7 mouse cellular contexts compared by ENCODE assay signal in the genomic region with DNA sequence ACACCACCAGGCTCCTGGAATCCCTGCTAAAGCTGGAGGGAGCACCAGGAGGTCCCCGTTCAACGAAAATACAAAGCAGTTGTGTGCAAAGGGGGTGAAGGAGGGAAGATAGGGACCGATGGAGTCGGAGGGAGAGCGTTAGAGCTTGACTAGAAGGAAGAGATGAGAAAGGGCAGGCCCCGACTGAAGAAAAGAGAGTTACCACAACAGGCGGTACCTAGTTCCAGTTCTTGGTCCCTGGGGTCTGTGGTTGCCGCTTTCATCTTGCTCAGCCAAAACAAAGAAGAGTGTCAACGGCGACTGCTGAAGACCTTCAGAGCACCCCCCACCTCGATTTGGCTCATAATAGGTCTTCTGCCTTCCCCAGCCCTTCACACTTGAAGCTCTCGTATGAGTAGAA. TPM values are rescaled to one million over a fixed set of nuclear protein-coding genes. Genes with fewer than 3 reads are reported as not detected.
A peak's percentile ranks its signal among the peaks of the same experiment; 100 is the strongest.
DNase-seq lines count a peak whose midpoint lies in the region; ATAC-seq and TF ChIP-seq lines count a peak whose summit lies in the region.

No protein-coding gene starts in this region.

- 6% methylated on average over 12 of the region's 12 CpGs for WGBS in neural tube, embryonic 11.5 days
- WGBS in limb, embryonic 11.5 days: 4% methylated on average over 12 of the region's 12 CpGs

- peak overlapping the region; percentile 90 for H3K9ac ChIP-seq in neural tube, embryonic 11.5 days (ENCODE audit: low read length)
- H3K9ac ChIP-seq in limb, embryonic 11.5 days (ENCODE audit: low read length): peak overlapping the region; percentile 92

- peak overlapping the region; percentile 70 for H3K4me2 ChIP-seq in neural tube, embryonic 11.5 days (ENCODE audit: low read depth)
- H3K4me2 ChIP-seq in limb, embryonic 11.5 days (ENCODE audit: low read depth, severe bottlenecking): peak overlapping the region; percentile 85

- no peaks in the 10 kb centered on the region for H3K27me3 ChIP-seq in neural tube, embryonic 11.5 days (ENCODE audit: control insufficient read depth, insufficient read depth, low read length)
- H3K27me3 ChIP-seq in limb, embryonic 11.5 days (ENCODE audit: control insufficient read depth, insufficient read depth, low read length): no peaks in the 10 kb centered on the region

- H3K9me3 ChIP-seq in neural tube, embryonic 11.5 days (ENCODE audit: control insufficient read depth, low read length): no peaks in the 10 kb centered on the region
- no peaks in the 10 kb centered on the region for H3K9me3 ChIP-seq in limb, embryonic 11.5 days (ENCODE audit: control insufficient read depth, low read length)

- ATAC-seq in neural tube, embryonic 11.5 days (ENCODE audit: insufficient read depth, low FRiP score, low TSS enrichment): no peak
- ATAC-seq in limb, embryonic 11.5 days (ENCODE audit: insufficient number of reproducible peaks, low FRiP score, low TSS enrichment, low read depth): no peak
- peak; percentile 28; the same call in 1 of the 2 replicates for ATAC-seq in neutrophil, adult 5-6 weeks (ENCODE audit: extremely low read depth, insufficient number of reproducible peaks, low FRiP score, poor library complexity, severe bottlenecking)

- H3K4me1 ChIP-seq in neural tube, embryonic 11.5 days (ENCODE audit: control insufficient read depth, insufficient read depth, low read length): peaks cover 2% of the 10 kb centered on the region; the same call in 1 of the 2 replicates
- H3K4me1 ChIP-seq in embryonic fibroblast, embryonic 13.5 days (ENCODE audit: control insufficient read depth, insufficient read depth, low read length): 0 out of 2 replicates have a peak, but pooled peaks cover 5% of the 10 kb centered on the region
- no peaks in the 10 kb centered on the region; the same call in 1 of the 2 replicates for H3K4me1 ChIP-seq in limb, embryonic 11.5 days (ENCODE audit: control insufficient read depth, insufficient read depth, low read length)

- no peak for TF ChIP-seq CTCF in embryonic fibroblast, embryonic 13.5 days (IDR thresholded peaks at IDR 0.05; ENCODE audit: borderline replicate concordance, insufficient read depth, low read length)

- no peak for TF ChIP-seq POLR2A in embryonic fibroblast, embryonic 13.5 days (IDR thresholded peaks at IDR 0.05; ENCODE audit: low read depth, low read length)

- H3K36me3 ChIP-seq in neural tube, embryonic 11.5 days (ENCODE audit: control insufficient read depth, insufficient read depth, low read length): no peaks in the 10 kb centered on the region
- H3K36me3 ChIP-seq in limb, embryonic 11.5 days (ENCODE audit: control insufficient read depth, insufficient read depth, low read length): no peaks in the 10 kb centered on the region

- H3K4me3 ChIP-seq in neural tube, embryonic 11.5 days (ENCODE audit: low read depth, low read length): peak overlapping the region; percentile 91
- H3K4me3 ChIP-seq in embryonic fibroblast, embryonic 13.5 days (ENCODE audit: insufficient read depth, low read length): peak overlapping the region; percentile 81
- peak overlapping the region; percentile 96 for H3K4me3 ChIP-seq in limb, embryonic 11.5 days (ENCODE audit: low read depth, low read length)

- peak overlapping the region; percentile 77 for H3K27ac ChIP-seq in neural tube, embryonic 11.5 days (ENCODE audit: low read depth, low read length)
- 0 out of 2 replicates have a peak overlapping the region, but pooled peaks have one; percentile 1 for H3K27ac ChIP-seq in embryonic fibroblast, embryonic 13.5 days (ENCODE audit: insufficient read depth, low read length)
- peak overlapping the region; percentile 62 for H3K27ac ChIP-seq in limb, embryonic 11.5 days (replicated peaks; ENCODE audit: low read depth, low read length)

- DNase-seq in neural tube, embryonic 11.5 days (ENCODE audit: low spot score): no peak
- DNase-seq in neural tube, embryonic 10.5 days (ENCODE audit: extremely low spot score, low spot score): no peak
- no peak for DNase-seq in limb, embryonic 11.5 days (ENCODE audit: low spot score)
- DNase-seq in adrenal gland, adult 18-20 months (ENCODE audit: low spot score in 2 of 2): no peak
- DNase-seq in right cerebral cortex, postnatal 14 days: no peak

RNA-seq across cellular contexts. Expression of a gene that starts 0.8 kb away (rescaled TPM):
- polyA plus RNA-seq in neural tube, embryonic 11.5 days (2014; fragmentation: Nextera tagmentation; extraction: Ambion mirVana): 27.2 and 27.8 TPM in 2 replicates
- 16.2 and 21.8 TPM in 2 replicates for polyA plus RNA-seq in embryonic fibroblast, embryonic 13.5 days (2011; ENCODE audit: insufficient read length, low read depth, missing spikeins)
- polyA plus RNA-seq in limb, embryonic 11.5 days (2014; fragmentation: Nextera tagmentation; extraction: Ambion mirVana): 23.3 and 26.0 TPM in 2 replicates
- 10.9 and 12.6 TPM in 2 replicates for total RNA-seq in neutrophil, adult 5-6 weeks (2017)
- total RNA-seq in adrenal gland, adult 18-20 months (2021): 10 to 100 TPM; 16.9 to 17.8 TPM

RNA-seq across cellular contexts. Expression of a gene that starts 59.6 kb away (rescaled TPM):
- polyA plus RNA-seq in neural tube, embryonic 11.5 days (2014; fragmentation: Nextera tagmentation; extraction: Ambion mirVana): not detected in 2 replicates
- not detected in 2 replicates for polyA plus RNA-seq in embryonic fibroblast, embryonic 13.5 days (2011; ENCODE audit: insufficient read length, low read depth, missing spikeins)
- polyA plus RNA-seq in limb, embryonic 11.5 days (2014; fragmentation: Nextera tagmentation; extraction: Ambion mirVana): 0.06 and 0.15 TPM in 2 replicates
- not detected in 2 replicates for total RNA-seq in neutrophil, adult 5-6 weeks (2017)
- 1 to 10 TPM; 4.5 to 6.7 TPM for total RNA-seq in adrenal gland, adult 18-20 months (2021)

Comparison
In these comparisons a context has a peak if more than half of its experiments do, and no peak if none do; other contexts are left out.
1. H3K27ac ChIP-seq: peak in every context shown above with its lines; median percentile 77 in neural tube, embryonic 11.5 days; 62 in limb, embryonic 11.5 days; 1 in embryonic fibroblast, embryonic 13.5 days.